Mouse (Mus musculus): ENCODE results near the gene Rffl.
"Not testable (repeated sequence)": the region's sequence is repeated elsewhere in the genome, so short reads cannot be mapped to it uniquely, and the experiment has no call there.

Gene Rffl

DNA sequence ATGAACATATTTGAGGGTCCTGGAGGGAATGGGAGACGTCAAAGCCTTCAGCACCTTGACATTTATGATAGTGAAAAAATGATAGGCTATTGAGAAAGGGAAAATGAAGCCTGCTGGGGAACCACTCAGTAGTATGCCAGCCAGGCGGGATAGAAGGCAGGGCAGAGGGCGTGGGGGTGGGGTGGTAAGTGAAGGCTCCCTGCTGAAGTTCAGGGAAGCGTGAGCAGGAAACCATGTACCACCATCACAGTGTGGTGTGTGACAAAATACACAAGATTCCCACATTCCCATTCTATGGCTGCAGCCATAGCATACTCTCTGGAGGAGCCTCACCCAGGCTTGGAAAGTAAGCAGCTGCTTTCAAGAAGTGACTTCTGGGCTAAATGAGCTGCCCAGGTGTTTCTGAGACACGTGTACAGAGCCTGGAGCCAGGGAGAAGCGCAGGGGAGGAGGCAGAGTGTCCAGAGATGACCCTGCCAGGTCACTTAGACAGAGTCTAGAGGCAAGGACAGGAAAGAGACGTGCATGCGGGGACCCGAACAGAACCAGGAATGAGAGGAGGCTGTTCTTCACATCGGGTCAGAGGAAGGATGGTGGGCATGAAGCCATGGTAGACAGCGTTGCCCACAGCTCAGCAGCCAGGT is 26.1 kb downstream of the Rffl start:
- DNase-seq: no peak

DNA sequence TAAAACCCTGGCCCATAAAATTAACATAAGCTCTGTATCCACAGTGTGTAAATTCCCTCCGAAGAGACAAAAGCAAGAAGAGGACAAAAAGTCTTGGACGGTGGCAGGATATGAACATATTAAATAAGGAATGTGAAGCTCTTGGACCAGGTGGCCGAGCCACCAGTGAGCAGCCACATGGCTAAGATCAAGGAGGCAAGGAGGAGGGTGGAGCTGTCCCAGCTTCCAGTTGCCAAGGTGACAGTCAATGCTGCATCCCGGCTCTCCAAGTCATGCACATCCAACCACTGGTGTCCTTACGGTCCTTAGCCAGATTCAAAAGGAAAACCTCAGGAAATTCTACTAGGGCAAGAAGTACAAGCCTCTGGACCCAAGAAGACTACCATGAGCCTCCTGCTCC is 32.5 kb downstream of the Rffl start:
- no peak for DNase-seq

DNA sequence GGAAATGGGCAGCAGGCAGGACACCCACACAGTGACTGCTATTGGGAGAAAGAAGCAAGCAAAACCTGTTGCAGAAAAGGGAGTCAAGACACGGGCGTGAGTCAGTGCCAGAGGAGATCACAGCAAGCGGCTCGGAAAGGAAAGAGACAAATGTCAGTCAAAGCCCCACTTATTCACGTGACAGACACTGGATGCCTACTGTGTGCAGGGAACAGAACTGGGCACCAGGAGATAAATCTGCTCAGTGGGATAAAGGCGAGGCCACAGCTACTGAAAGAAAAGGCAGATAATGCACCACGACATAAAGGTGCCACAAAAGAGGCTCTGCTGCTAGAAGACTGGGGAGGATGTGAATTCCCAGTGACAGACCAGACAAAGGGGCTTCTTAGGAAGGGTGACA is 33.2 kb downstream of the Rffl start:
- DNase-seq: no peak

DNA sequence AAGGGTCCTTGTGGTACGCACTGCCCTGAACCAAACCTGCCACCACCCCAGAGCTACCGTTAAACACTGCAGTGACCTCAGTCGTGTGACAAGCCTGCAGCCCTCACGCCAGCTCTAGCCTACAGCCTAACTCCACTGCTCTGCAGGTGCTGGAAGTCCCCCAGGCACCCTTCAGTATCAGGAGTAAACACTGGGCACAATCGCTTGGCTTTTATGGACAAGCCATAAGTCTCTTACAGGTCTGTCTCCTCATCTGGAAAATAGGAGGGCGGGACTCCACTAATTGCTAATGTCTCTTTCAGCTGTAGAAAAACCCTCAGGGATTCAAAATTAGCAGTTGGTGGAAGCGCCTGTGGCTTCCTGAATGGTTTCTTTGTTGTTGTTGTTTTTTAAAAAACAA is 33.8 kb downstream of the Rffl start:
- no peak for DNase-seq

DNA sequence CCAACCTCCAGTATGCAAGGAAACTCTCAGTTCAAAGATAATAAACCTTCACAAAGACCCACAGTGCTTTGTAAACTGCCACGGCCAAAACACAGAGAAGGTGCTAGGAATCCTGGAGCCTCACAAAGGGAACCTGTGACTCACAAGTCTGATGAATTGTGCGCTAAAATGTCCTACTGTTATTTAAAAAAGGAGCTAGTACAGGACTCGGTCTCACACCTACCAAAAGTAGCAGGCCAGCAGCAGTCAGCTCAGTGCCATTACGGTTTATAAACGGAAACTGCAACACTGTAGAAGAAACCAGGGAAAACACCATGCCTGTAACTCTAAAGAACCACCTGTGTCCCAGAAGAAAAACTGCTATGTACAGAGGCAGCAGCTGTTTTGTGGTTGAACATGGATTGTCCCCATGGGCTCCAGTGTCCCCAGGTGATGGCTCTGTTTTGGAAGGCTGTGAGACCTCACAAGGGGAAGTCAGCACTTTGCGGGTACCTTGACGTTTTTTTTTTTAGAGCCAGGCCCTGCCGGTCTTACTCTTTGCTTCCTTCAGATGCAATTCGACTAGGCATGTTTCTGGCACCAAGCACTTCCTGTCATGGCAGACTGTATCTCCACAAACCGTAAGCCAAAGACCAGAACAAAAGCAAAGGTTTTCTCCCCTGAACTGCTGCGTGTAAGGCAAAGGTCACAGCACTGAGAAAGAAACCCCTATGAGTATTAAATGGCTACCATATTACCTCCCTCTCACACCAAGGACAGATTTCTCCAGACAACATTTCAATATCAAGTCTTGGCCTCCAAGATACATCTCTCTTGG is 35.2 kb downstream of the Rffl start:
- no peak for DNase-seq

DNA sequence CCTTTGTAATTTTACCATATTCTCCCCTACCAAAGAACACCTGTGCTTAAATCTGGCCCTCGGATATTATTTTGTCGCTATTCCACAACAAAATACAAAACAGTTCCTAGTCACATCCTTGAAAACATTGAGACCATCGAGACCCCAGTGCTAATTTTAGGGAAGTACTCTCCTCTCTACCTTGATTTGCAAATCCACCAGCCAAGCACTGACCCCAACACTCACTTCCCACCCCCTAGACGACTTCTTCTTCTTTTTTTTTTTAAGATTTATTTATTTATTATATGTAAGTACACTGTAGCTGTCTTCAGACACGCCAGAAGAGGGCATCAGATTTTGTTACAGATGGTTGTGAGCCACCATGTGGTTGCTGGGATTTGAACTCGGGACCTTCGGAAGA is 36.7 kb downstream of the Rffl start:
- DNase-seq: not testable (repeated sequence)

DNA sequence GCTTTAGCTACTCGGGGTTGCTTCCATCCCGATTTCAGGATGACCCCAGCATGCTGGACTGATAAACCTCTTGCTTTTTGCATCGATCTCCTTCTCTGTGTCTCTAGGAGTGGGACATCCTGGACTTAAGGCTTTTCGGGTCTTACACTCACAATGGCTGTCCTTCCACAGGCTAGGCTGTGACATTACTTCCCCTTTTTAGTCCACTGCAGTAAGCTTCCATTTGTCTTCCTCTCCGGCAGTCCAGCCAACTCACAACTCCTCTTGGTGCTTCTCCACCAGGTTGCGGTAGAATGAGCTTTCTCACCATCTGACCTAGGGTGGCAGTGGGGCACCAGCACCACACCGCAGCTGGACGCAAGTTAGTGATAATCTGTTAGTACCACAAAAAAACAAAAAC is 37.1 kb downstream of the Rffl start:
- no peak for DNase-seq

DNA sequence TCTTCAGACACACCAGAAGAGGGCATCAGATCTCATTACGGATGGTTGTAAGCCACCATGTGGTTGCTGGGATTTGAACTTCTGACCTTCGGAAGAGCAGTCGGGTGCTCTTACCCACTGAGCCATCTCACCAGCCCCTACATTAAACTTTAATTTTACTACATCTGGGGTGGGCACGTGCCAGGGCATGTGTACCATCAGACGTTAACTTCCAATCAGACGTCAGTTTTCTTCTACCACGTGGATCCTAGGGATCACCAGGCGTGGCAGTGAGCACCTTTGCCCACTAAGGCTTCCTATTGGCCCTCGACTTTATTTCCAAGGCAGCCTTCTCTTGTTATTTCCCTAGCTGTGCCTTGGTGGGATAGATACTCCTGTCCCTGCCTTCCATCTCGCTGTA is 38.6 kb downstream of the Rffl start:
- DNase-seq: not testable (repeated sequence)

DNA sequence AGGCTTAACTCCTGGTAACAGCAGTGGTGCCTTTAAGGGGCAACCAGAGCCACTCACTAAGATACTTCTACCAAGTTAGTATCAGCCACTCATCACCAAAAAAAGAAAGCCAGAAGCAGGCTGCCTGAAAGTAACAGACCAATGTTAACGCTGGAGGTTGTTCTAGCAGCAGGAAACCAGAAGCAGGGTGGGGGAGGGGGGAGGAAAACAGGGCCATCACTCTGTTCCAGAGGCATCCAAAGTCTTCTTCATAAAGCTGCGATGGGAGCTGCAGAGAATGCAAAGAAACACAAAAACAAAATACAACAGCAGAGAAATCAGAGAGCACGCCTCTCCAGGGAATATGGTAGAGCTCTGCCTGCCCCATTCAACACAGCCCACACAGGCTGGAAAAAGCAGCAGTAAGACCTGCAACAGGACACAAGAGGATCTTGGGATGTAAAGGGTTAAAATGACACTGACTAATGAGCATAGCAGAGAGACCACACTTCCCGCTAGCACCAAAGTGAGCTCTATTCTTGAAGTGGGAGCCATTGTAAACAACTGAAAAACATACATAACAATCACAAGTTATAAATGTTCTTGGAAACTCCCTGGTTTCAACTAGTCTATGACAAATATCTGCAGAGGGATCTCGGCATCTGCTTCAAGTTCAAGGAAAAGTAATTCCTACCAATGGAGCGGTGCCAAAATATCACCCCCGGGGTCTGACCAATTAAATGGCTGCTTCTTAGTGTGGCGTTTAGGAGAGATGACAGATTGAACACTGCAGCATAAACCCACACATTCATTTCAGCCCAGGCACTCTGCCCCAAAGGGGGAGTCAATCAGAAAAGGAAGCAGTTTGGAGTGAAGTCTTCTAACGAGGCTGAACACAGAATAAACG is 39.8 kb downstream of the Rffl start:
- no peak for DNase-seq

DNA sequence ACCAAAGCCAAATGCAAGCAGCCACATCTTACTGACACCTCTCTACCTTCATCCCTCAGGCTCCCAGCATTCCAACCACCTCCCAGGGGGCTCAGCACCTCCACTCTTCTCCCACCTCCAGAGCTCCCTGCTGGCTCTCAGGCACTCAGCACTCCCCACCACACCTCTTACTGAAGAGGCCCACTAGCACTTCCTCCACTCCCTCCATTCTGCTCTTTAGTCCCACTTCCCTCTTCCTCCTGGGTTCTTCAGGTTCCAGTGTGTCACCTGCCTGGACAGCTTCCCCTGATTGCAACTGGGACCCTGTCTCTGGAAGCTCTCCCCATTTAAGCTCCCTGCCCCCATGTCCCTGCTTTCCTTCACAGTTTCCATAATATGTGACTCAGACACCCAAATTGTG is 44.2 kb downstream of the Rffl start:
- DNase-seq: no peak

DNA sequence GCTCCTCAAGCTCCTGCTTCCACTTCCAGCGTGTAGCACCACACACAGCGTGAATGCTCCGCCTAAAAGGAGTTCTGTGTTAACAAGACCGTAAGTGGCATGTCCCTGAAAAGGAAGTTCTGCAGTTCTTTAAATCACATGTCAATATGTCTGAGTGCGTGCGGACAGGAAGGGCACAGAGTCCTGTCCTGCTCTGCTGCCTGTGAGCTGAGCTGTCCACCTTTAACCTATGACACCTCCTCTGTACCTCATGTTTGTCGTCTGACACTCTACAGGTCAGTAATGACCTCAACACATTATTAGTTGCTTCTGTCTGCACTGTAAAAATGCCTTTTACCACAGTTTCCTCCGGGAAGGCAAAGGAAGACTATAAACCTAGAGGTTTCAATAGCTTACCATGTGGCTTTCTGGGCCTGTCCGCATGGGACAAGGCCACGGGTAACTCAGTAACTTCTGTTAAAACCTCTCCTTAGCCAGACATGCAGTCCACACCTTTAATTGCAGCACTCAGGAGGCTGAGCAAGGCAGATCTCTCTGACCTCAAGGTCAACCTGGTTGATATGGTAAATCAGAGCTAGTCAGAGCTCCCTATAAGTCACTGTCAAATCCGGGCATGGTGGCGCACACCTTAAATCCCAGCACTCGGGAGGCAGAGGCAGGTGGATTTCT is 50.1 kb downstream of the Rffl start:
- no peak for DNase-seq

DNA sequence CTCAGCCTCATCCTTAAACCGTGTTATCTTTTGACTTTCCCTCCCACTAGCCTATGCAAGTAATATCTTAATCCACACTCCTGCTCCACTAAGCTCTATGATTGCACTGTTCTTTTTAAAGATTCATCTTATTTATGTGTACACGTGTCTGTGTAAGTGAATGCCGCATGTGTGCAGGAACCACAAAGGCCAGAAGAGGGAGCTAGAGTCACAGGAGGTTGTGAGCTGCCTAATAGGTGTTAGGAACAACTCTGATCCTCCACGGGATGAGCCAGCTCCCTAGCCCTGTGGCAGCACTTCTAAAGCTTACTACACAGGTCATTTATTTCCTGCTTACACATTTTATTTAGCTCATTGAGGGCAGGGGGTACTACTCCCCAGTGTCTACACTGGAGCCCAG is 51.7 kb downstream of the Rffl start:
- peak in 1 of 2 experiments; percentile 75 for DNase-seq

DNA sequence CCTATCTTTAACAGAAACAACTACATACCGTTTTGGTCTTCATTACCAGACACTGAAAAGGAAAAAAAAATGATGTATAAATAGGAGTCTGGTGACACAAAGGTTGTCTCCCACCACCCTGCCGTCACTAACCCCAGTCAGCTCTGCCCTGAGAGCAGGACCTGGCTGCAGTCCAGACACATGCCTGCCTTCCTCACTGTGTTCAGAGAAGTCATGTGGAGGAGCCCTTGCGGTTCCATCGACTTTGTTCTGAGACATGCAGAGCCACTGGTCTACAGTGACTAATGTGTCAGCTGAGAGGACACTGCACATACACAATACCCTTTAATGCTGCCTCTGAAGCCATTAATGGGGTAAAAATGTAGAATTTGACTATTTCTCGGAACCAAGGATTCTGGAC is 62.5 kb downstream of the Rffl start:
- no peak for DNase-seq

DNA sequence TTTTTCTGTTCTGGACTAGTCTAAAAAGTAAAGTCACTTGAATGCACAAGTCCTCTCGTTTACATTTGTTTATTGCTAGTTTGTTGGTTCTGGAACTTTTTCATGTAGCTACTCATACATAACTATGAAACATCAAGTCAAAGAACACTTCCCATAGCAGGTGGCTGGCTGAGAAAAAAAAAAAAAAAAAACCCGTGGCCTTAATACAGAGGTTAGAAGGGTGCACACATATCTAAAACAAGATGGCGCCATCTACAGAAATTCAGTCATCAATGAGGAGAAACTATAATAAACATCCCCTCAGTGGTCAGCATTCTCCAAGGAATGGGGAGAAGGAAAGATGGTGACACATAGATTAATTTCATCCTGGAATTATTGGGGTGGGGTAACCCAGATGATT is 63.6 kb downstream of the Rffl start:
- no peak for DNase-seq

DNA sequence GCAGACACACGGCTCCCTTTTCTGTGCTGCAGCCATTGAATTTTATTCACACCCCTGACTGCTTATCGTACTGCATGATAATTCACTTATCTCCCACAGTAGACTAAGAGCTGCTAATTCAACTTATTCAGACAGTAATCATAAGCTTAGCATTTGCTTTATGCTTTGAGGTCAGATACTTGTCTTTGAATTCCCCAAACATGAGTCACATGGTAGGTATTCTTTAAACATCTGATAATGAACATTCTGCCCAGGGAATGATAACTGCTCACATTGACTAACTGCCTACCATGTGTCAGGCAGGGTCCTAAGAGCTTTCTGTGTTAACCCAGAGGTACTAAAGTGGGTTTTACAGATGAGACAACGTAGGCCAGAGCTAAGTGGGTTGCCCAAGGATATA is 64.4 kb downstream of the Rffl start:
- no peak for DNase-seq

DNA sequence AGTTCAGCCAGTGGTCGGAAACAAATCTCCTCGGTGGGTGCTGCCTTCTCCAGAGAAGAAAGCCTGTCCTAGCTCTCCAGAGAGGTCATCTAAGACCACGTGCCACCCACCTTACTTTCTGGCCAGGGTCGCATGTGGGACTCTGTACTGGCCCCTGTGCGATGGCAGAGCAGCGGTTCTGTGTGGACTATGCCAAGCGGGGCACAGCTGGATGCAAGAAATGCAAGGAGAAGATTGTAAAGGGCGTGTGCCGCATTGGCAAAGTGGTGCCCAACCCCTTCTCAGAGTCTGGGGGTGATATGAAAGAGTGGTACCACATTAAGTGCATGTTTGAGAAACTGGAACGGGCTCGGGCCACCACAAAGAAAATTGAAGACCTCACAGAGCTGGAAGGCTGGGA is 87.6 kb downstream of the Rffl start:
- DNase-seq: no peak

DNA sequence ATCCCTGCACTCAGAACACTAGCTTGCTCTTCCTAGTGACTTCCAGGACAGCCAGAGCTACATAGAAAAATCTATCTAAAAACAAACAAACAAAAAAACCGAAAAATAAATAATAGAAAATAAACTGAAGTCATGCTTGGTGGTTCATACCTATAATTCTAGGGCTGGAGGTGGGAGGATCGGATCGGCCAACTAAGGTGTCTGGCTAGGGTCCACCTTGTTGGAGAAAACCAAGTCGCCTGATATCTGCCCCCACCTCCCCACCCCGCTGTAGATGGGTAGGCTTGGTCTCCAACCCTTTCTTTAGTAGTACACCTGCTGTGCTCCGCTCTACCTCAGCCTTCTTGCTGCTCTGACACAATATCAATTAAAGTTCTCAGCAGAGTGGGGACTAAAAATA is 88.8 kb downstream of the Rffl start:
- DNase-seq: no peak

DNA sequence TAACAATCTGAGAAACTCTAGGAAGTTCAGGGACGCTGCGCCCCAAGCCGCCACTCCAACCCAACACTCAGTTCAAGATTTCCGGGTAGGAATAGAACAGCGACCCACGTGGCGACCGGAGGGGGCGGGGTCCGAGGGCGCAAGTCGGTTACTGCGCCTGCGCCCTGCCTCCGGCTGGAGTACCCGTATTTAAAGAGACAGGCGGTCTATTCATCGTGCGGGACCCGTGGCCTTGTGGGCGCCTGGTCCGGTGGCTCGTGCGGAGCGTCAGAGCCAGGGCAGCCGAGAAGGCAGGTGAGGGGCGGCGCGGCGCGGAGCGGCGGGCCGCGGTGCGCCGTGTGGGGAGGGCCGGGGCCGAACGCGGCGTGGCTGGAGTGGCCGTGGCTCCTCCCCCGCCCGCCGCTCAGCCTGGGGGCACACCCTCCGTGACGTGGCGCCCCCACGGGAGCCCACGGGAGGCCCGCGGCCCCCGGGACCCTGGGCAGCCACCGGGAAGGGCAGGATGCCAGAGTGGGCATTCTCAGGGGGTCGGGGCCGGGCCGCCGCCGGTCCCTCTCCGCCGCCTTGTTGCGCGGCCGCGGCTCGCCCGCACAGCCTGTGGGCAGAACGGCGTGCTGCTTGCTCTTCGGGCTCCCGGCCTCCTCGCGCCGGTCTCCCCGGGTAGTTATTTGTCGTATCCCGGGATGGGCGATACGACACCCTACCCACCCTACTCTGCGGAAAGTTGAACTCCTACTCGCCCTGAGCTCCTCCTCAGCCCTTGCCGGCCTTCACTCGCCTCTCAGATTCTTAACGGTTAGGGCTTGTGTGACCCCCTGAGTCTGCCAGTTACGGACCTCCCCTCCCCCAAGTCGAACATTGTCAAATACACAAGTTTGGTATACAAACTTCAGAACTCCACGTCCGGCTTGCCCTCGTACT is 89.8 kb downstream of the Rffl start, which contains the start of gene Lig3:
TSS of gene Lig3 (plus strand) at position 126 of the 921 bp plus-strand sequence.
- DNase-seq: peak; percentile 95 to 96

DNA sequence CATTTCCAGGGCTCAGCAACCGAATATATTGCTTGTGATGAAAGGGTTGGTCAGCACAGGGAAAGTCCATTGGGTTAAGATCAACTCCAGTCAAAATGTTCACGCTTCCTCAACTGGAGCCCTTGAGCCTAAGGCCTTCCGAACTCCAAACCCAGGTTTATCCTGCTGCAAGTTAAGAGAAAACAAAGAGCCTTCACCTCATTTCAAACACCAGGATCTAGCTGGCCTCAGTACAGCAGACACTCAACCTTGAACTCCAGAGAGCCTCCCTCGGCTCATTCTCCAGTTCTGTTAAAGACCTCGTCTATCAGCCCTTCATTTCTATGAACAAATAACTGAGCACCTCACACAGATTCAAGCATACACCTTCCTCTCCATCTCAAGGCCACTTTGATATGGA is 90.9 kb downstream of the Rffl start:
- no peak for DNase-seq

DNA sequence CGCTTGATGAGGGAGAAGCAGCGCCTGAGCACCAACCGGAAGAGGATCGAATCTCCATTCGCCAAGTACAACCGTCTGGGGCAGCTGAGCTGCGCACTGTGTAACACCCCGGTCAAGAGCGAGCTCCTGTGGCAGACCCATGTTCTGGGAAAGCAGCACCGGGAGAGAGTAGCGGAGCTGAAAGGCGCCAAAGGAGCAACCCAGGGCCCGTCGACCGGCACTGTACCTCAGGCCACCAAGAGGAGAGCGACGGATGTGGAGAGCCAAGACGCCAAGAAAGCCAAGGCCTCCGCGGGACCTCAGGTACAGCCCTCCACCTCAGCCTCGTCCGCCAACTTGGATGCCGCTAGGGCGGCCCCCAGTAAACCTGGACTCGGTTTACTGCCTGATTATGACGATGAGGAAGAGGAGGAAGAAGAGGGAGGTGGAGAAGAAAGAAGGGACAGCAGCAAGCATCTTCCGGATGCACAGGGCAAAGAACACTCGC is 106.5 kb downstream of the Rffl start:
- DNase-seq: no peak

DNA sequence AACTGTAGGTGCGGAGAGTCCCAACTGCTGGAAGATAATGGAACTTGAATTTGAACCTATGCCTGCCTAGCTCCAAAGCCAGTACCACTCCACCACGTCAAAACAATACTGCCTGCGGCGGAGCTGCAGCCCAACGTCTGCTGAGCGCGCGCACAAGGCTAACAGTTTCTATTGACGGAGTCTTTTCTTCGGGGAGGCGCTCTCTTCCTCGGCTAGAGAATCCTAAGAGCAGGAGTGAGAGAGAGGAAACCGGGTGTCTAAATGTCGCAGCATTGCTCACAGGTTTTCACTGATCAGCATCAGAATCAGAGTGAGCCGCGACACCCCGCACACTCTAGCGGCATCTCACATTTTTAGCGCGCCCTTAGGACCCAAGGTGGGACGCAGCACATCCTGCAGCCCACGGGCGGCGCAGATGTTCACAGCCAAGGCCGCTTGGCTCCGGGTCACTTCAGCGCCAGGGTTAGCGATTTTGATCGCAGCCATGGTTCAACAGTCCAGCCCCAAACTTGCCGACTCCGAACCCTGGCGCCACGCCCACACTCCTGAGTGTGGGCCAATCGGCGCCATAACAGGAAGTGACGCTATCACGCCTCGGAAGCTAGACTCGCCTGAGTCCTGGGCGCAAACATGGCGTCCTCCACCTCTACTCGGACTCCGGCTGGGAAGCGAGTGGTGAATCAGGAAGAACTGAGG is 107.1 kb downstream of the Rffl start, which contains the start of the genes Cct6b and Zfp830:
TSS of gene Cct6b (minus strand) at position 580 of the 696 bp plus-strand sequence.
TSS of gene Zfp830 (plus strand) at position 604 of the 696 bp plus-strand sequence.
- DNase-seq: peak; percentile 94 to 95
